Mouse (Mus musculus) adrenal gland, postnatal 14 days (tissue): ENCODE results near the gene Prdm5. TPM values are rescaled to one million over a fixed set of nuclear protein-coding genes. Genes with fewer than 3 reads are reported as not detected.

ENCODE experiments used
- DNase-seq: peaks from one replicate; pipeline ENCODE4 v3.0.0; 2021; ENCODE audit warnings: mixed read lengths
- total RNA-seq: library from RNA; stranded (reverse); gene quantifications from 2 replicates; pipeline ENCODE4 v1.2.3, GENCODE M21; 2021

Prdm5 gene
- total RNA-seq, 1 experiment from 2014 or later: 10.7 TPM

DNA sequence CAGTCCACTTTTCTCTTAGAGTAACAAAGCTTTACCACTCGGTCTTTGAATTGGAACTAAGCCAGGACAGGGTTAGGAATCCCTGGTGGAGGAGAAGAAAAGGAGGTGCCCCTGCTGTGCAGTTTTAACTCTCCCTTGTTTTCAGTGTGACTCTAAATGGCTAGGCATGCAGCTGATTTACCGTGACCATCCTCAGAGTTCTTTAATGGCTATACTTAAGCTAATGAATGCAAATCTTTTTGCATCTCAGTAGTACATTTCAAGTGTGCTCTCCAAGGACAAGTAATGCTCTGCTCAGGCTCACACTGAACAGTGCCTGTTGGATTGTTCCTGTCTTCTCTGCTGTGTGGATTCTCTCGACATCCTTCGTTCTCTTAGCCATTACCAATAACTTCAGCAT lies 154.4 kb downstream of the Prdm5 start:
- no peak for DNase-seq

DNA sequence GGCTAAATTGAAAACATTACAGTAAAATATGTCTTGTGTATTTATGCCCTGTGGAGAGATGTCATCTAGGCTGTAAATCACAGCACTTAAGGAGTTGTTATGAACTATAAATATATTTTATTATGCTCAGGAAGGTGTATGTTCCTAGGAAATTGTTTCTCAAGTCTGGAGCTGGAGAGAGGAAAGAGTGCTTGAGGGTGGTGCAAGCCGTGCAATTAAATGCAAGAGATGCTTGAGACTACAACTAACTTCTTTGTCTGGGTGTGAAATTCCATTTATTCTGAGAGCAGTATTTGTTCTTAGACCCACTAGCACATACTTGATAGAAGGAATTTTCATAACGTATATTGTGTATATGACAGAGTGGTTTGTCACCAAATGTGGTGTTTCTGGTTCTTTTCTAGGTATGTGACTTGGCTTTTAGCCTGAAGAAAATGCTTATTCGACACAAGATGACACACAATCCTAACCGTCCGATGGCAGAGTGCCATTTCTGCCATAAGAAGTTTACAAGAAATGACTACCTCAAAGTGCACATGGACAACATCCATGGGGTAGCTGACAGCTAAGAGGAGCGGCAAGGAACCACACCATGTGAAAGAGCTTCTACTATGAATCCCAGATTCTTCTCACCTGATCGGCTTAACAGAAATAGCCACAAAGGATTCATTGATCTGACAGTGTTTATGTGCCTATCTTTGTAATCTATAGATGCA lies 156.9 kb downstream of the Prdm5 start:
- no peak for DNase-seq

DNA sequence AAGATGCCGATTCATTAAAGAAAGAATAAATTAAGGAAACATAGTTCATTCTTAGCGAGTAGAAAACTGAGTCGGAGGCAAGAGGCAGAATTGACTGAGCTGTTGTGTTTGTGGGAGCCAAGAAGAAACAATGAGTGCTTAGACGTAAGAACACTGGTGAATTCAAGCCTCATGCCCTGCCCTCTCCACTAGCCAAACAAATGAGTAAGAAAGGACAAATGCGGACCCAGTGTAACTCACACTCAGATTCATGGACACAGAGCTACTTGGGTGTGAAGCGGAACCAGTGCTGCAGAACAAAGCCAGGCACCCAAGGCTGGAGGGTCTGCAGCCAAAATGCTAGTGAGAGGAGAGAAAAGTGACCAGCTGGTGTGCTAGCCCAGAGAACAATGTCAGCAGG lies 171.7 kb downstream of the Prdm5 start:
- DNase-seq: no peak

DNA sequence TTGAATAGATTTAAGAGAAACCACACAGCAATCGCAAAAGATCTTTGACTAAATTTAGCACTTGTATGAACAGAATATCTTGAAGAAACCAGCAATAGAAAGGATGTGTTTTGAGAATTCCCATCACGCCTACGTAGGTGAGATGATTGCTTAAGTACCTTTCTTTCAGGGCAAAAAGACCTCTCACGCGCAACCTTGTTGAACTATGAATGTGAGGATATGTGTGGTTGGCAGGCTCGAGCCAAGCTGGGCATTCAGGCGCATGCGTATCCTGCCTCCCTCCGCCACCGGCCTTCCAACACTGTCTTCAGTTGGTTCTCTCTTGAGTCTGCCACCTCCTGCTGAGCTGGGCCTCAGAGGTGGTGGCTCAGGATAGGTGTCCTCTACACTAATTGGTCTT lies 173.5 kb downstream of the Prdm5 start, which contains the start of gene 4930544G11Rik:
TSS of gene 4930544G11Rik (plus strand) at position 301 of the 400 bp plus-strand sequence.
- DNase-seq: no peak

DNA sequence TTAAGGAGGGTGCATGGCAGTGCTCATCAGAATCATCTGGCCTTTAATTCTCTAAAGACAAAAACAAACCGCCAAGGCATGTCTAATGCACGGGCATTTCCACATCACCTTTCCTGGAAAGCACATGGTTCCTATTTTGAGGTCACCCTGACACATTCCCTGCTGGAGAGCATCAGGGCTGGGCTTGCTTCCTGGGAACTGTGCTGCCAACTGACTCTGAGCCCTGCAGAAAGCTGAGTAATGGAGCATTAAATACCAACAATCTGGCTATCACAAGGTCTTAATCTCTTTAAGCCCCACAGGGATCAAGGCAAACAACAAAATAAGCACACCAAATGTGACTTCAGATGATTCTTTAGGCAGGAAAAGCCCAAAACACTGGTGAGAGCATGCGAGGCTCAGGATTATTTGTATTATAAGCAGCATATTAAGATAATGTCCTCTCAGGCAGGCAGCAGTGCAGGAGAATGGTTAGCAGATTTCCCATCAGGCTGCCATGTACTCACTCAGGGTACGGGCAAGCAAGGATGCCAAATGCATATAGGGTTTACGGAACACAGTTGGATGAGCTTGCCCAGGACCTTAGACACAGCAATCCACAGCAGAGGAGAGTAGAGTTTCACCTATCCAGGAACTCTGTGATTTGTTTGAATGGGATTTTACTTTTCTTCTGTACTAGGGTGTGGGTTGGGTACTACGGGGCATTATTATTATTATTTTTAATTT lies 190.8 kb downstream of the Prdm5 start:
- no peak for DNase-seq

DNA sequence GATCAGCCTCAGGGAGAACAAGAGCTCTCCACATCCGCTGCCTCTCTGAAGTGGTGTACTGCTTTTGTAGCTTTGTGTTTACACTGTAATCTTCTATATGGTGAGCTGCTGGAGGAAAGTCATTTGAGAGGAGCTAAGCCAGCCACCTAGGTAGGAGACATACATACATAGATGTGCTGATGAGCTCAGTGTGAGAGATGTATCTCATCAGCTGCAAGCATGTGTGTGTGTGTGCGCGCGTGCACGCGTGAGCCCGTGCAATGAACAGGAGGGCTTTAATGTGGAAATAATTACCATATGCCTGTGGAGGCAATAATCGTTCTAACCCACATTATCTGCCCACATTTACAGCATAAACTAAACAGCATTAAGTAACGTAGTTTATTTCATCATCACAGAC lies 191.6 kb downstream of the Prdm5 start:
- no peak for DNase-seq

Other genes with a start within 250 kb of the Prdm5 start
- gene Ndnf, start 107.4 kb upstream of the Prdm5 start, total RNA-seq: 2.1 and 2.7 TPM in 2 replicates
- not detected in 2 replicates for gene 4930544G11Rik, start 173.6 kb downstream of the Prdm5 start, total RNA-seq